Mouse (Mus musculus): ENCODE measurements at regions not wholly inside any gene's neighbourhood (a gene's known extent, or its start where the extent isn't known, plus 50 kb on each side); places are given as distances from the start of the nearest gene placed in this dataset.

- no peak for TF ChIP-seq CTCF (IDR thresholded peaks at IDR 0.05; ENCODE audit: low read depth)
- no peak for TF ChIP-seq EP300 (IDR thresholded peaks at IDR 0.05; ENCODE audit: low read depth)
Observed at GRCm38 (mm10) chr16:65379939-65380338, 140.4 kb upstream of the Pou1f1 start.

All from liver, embryonic 14.5 days (tissue).